Mouse (Mus musculus) embryonic fibroblast, embryonic 13.5 days (primary cell): ENCODE results near the gene Upk3a.

ENCODE experiments used
- CTCF ChIP-seq: IDR thresholded peaks from 2 replicates; pipeline ENCODE4 v1.5.1; 2011; ENCODE audit warnings: mild to moderate bottlenecking, control low read depth, low read length, moderate library complexity, borderline replicate concordance; ENCODE audit not compliant: insufficient read depth
- POLR2A ChIP-seq: IDR thresholded peaks from 2 replicates; pipeline ENCODE4 v1.6.1; 2011; ENCODE audit warnings: low read depth, mild to moderate bottlenecking, control low read depth, low read length, moderate library complexity

DNA sequence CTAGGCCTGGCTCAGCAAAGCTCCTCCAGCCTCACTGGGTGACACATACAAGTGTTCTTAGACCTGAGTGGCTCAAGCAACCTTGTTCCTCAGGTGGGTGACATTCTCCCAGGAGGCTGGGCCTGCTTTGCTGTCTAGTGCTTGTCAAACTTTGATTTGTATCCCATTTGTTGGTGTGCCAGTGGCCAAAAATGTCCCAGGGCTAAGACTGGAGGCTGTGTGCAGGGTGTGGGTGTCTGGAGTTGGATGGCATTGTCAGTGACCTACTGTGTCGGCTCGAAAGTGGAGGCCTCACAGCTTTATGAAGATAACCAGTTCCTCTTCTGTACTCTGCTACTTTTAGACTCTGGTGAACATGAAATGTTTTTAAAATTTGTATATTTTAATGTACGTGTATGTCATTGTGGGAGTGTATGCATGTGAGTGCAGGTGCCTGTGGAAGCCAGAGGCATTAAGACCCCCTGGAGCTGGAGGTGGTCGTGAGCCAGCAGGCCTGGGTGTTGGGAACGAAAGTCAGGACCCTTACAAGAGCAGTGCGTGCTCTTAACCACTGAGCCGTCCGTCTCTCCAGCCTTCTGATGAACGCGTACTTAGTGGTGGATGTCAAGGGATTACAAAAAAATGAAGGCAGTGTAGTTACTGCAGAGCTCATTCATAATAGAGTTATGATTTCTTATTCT is 24.7 kb downstream of the Upk3a start:
- no peak for TF ChIP-seq CTCF
- TF ChIP-seq POLR2A, result no peak
